Mouse (Mus musculus) frontal cortex, postnatal 10 days (tissue): ENCODE data around the gene Dio1.

Experiments
- DNase-seq, 2 experiments: peaks; one replicate each; pipeline ENCODE4 v3.0.0; 2022; ENCODE audit warnings: low spot score in 2 of 2, mixed read lengths in 1 of 2

Gene Dio1

GRCm38 (mm10) chr4:107306966-107307365 lies at the start of gene Dio1:
Dio1 (minus strand) TSS chr4:107307169.
- no peak for DNase-seq

GRCm38 (mm10) chr4:107354543-107354942 lies 47.6 kb upstream of the Dio1 start:
- no peak for DNase-seq

- DNase-seq: no peak
Measured at GRCm38 (mm10) chr4:107354126-107354525, 47.2 kb upstream of the Dio1 start.

GRCm38 (mm10) chr4:107353612-107354011 lies 46.6 kb upstream of the Dio1 start:
- no peak for DNase-seq

- DNase-seq: no peak
Measured at GRCm38 (mm10) chr4:107351368-107351767, 44.4 kb upstream of the Dio1 start.

- DNase-seq: peak; percentile 25 to 39
Measured at GRCm38 (mm10) chr4:107349311-107350008, 42.5 kb upstream of the Dio1 start.

GRCm38 (mm10) chr4:107348529-107349310 lies 41.8 kb upstream of the Dio1 start:
- no peak for DNase-seq

- DNase-seq: no peak
Measured at GRCm38 (mm10) chr4:107347221-107347620, 40.3 kb upstream of the Dio1 start.

- DNase-seq: no peak
Measured at GRCm38 (mm10) chr4:107344612-107345011, 37.6 kb upstream of the Dio1 start.

- no peak for DNase-seq
Measured at GRCm38 (mm10) chr4:107341354-107341753, 34.4 kb upstream of the Dio1 start.

GRCm38 (mm10) chr4:107337455-107337854 lies 30.5 kb upstream of the Dio1 start:
- DNase-seq: no peak

- DNase-seq: no peak
Measured at GRCm38 (mm10) chr4:107336356-107336755, 29.4 kb upstream of the Dio1 start.

GRCm38 (mm10) chr4:107333514-107333913 lies 26.5 kb upstream of the Dio1 start:
- DNase-seq: no peak

- DNase-seq: no peak
Measured at GRCm38 (mm10) chr4:107328530-107328929, 21.6 kb upstream of the Dio1 start.

- DNase-seq: no peak
Measured at GRCm38 (mm10) chr4:107323113-107323512, 16.1 kb upstream of the Dio1 start.

GRCm38 (mm10) chr4:107321041-107321440 lies 14.1 kb upstream of the Dio1 start:
- no peak for DNase-seq

GRCm38 (mm10) chr4:107318646-107319045 lies 11.7 kb upstream of the Dio1 start:
- no peak for DNase-seq

- no peak for DNase-seq
Measured at GRCm38 (mm10) chr4:107314479-107314805, 7.5 kb upstream of the Dio1 start.

GRCm38 (mm10) chr4:107313690-107314478 lies 6.9 kb upstream of the Dio1 start, which contains the start of gene Yipf1:
Yipf1 (plus strand) TSS chr4:107314363.
- DNase-seq: peak; percentile 80 to 85

- DNase-seq: no peak
Measured at GRCm38 (mm10) chr4:107303531-107303930, 3.4 kb downstream of the Dio1 start.

GRCm38 (mm10) chr4:107302832-107303231 lies 4.1 kb downstream of the Dio1 start:
- DNase-seq: no peak

GRCm38 (mm10) chr4:107302221-107302620 lies 4.7 kb downstream of the Dio1 start:
- DNase-seq: no peak
